Mouse (Mus musculus) cerebellum, adult 11 months (tissue): ENCODE measurements around the gene Acvr1.

ENCODE experiments used
- DNase-seq: peaks from one replicate; pipeline ENCODE4 v3.0.0; 2022

Gene Acvr1

DNA sequence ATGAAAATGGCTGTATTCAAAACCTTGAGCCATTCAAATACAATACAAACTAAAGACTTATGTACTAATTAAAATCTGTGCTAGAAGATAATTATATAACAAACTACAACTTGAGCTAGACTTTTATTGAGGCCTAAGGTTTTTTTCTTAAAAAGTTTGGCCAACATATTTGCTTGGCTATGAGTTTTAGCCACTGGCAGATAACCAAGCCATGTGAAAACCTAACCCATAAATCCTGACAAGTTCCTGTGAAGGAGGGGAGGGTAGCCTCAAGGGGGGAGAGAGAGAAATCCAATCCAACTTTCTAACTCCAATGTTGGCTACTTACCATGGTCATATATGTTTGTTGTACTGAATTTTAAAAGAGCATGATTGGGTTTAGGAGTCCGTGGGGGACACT, 48.4 kb downstream of the Acvr1 start:
- no peak for DNase-seq

- DNase-seq = no peak
Observed at GRCm38 (mm10) chr2:58516920-58517319, 50.0 kb downstream of the Acvr1 start.

GRCm38 (mm10) chr2:58516000-58516399, 51.0 kb downstream of the Acvr1 start:
- DNase-seq = no peak

DNA sequence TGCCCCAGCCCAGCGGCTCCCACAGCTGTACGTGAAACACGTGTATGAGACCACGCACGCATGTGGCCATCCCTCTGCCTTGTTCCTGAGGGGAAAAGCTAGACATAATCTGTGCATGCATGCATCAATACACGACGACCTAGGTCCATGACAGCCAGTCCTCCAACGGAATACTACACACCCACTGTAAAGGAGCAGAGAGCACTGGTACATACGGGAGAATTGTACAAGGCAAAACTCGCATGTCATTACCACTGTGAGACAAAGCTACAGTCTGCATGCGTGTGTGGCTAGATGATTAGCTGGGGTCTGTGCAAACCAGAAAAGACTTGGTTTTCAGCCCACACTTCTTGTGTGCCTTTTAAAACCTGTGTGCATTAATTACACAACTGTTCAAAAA, 52.5 kb downstream of the Acvr1 start:
- DNase-seq = no peak

DNA sequence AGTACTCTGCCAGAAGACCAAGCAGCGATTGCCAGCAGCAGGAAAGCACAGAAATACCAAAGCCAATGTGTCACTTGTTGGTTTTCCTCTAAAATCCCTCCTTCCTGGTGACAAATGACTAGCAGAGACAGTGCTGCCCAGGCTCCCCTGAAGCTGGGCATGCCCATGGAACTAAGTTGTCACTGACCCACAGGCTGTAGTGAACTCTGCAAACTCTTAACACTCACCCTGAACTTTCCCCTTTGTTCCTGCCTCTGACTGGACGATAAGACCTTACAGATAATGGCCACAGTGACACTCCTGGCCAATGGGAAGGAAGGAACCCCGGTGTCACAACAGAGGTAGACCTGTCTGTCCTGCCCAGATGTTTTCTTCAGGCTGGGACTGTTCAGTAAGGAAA, 53.7 kb downstream of the Acvr1 start:
- DNase-seq = no peak

GRCm38 (mm10) chr2:58510192-58510591, 56.8 kb downstream of the Acvr1 start:
- no peak for DNase-seq

- DNase-seq = no peak
Observed at GRCm38 (mm10) chr2:58505306-58506090, 61.5 kb downstream of the Acvr1 start.

GRCm38 (mm10) chr2:58496647-58497410, 70.1 kb downstream of the Acvr1 start:
- no peak for DNase-seq

DNA sequence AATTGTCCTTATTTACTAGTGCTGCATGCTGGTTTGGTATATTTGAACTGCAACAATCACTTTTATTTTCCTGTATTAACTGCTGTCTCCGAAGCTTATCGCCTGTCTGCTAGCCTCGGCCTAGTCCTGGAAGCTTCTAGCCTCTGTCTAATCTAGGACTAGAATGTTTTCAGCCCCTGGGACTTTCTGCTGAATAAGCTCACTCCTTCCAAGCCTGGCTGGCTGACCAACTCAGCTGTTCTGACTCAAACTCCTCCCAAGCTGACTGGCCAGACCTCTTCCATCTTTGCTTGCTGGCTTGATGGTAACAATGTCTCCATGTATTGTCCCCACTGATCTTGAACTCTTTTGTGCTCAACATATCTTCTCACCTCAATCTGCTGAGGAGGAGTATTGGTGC, 71.7 kb downstream of the Acvr1 start:
- no peak for DNase-seq

GRCm38 (mm10) chr2:58493685-58494635, 73.0 kb downstream of the Acvr1 start:
- DNase-seq = no peak

- DNase-seq = peak; percentile 16
Observed at GRCm38 (mm10) chr2:58489275-58489674, 77.7 kb downstream of the Acvr1 start.

DNA sequence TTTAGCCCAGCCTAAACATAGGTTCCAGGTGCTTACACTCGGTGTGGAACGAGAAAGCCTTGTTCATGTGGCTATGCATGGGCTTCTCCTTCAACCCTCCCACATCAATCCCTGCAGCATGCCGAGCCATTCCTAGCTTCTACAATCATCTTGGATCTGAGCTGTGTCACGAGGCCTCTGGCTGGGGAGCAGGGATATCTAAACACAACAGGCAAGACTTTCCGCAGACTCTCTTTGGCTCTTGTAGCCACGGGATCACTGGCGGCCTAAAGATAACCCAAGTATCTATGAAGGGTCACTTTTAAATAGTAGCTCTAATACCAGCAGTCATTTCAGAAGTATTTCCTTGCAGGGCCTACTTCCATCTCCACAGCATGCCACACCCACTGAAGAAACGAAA, 78.6 kb downstream of the Acvr1 start:
- DNase-seq = no peak

- no peak for DNase-seq
Observed at GRCm38 (mm10) chr2:58487279-58487560, 79.7 kb downstream of the Acvr1 start.

- DNase-seq = no peak
Observed at GRCm38 (mm10) chr2:58486441-58487278, 80.3 kb downstream of the Acvr1 start.

GRCm38 (mm10) chr2:58485683-58486082, 81.3 kb downstream of the Acvr1 start:
- no peak for DNase-seq

DNA sequence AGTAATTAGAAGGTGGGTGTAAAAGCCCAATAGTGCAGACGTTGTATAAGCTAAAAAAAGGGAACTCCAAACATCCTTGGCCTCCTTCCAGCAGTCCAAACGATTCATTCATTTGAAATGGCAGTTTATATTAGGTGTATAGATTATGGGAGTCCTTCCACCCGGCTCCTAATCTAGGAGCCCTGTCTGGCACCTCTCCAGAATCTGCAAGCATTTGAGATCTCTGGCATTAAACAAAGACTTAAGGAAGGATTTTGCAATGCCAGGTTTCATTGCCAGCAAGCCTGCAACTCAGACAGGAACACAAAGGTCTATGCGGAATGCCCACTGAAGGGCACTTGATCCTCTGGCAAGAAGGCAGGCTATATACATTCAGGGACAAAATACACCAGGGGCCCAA, 81.8 kb downstream of the Acvr1 start:
- DNase-seq = peak; percentile 21

DNA sequence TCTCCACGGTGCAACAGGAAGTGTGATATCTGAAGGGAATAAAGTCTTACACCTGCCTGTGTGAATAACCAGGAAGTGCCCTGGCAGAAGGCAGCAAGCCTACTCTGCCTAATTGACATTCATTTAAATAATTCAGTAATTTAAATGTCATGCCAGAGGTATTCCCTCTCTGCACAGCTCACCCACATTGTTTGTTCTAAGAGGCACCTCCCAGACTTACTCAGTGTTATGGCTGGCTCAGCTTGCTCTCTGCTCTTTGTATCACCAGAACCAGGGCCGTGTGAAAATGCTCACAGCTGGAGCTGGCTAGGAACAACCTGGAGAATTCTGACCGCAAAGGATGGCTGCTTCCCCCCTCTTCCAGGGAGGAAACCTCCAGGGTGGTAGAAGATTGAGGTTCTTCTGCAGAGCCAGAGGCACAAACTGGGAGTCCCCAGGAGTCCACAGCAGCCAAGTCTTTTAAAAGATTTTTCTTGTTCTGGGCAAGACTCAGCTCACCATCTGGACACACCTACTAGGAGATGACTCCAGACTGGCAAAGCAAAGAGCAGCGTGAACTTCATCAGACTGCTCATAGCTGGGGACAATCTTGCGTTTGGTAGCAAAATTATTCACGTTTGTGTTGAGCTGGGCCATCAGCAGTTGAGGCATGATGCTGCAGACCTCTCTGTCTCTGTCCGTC, 82.5 kb downstream of the Acvr1 start:
- DNase-seq = no peak

DNA sequence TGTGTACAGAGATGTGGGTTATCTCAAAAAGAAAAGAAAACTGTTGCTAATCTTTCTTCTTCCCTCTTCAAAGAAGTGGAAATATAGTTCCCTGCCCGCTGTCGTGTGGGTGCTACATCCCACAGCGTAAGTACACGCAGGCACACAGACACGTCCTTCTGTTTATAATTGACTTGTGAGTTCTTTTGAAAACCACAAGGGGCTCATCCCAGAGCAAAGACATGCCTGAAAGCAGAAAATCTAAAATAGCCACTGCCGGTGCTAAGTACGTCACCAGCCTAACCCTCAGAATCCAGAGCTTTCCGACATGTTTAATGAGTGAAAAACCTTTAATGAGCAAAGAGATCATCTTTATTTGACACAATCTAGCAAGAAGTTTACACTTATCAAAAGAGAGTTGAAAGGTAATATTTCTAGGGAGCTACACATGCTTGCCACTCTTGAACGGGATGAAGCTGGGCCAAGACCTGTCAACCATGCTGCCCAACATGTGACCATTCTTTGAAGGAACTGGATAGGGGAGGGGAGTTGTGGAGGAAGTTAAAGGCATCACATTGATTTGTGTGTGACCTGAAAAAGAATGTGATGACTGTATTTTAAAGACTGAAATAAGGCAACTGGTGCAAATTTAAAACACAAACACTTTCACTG, 85.4 kb downstream of the Acvr1 start:
- DNase-seq = no peak

GRCm38 (mm10) chr2:58480764-58481163, 86.2 kb downstream of the Acvr1 start:
- no peak for DNase-seq

GRCm38 (mm10) chr2:58479536-58479935, 87.4 kb downstream of the Acvr1 start:
- DNase-seq = no peak

DNA sequence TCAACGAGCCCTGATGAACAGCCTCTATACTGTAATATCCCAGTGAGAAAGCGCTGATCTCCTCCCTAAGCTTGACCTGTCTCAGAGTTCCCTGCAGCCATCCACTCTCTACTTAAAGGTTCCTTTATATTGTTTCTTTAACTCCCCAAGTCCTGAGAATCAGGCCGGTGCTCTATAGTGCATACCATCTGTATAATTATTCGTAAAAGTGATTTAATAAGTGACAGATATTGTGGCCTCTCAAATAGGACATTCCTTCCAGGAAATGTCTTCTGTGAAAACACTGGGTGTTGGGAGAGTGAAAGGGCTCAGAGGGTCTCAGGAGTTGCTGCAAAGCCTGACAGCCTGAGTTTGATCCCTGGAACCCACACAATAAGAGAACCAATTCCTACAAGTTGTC, 88.8 kb downstream of the Acvr1 start:
- DNase-seq = no peak
